Mouse (Mus musculus) embryonic facial prominence, embryonic 10.5 days (tissue): ENCODE data around the gene Fmod. TPM values are rescaled to one million over a fixed set of nuclear protein-coding genes. Genes with fewer than 3 reads are reported as not detected.

Source experiments
- DNase-seq: peaks from one replicate; pipeline ENCODE4 v3.0.0-alpha.2; 2017; ENCODE audit warnings: low spot score
- H3K27ac ChIP-seq: fragments of 300-500 bp; sonication (generic); replicated peaks from 2 replicates; pipeline ENCODE4 v1.5.1; 2016; ENCODE audit warnings: mild to moderate bottlenecking
- H3K27me3 ChIP-seq: fragments of 300-500 bp; sonication (generic); replicated peaks from 2 replicates; pipeline ENCODE4 v1.6.1; 2016; ENCODE audit warnings: low read depth, mild to moderate bottlenecking; ENCODE audit not compliant: poor library complexity, severe bottlenecking
- H3K36me3 ChIP-seq: fragments of 300-500 bp; sonication (generic); replicated peaks from 2 replicates; pipeline ENCODE4 v1.6.1; 2016; ENCODE audit warnings: mild to moderate bottlenecking, moderate library complexity
- H3K4me1 ChIP-seq: fragments of 300-500 bp; sonication (generic); 2 replicates; pipeline ENCODE4 v1.6.1; 2016
- H3K4me3 ChIP-seq: fragments of 300-500 bp; sonication (generic); 2 replicates; pipeline ENCODE4 v1.5.1; 2016; ENCODE audit warnings: mild to moderate bottlenecking, moderate library complexity
- H3K9me3 ChIP-seq: fragments of 300-500 bp; sonication (generic); 2 replicates; pipeline ENCODE4 v1.6.1; 2016; ENCODE audit warnings: mild to moderate bottlenecking
- WGBS: fragments of 180-500 bp; shearing (Covaris S2); methylation state at CpG from one replicate; pipeline ENCODE4 v1.1.7; 2016; 5-methylcytosine and 5-hydroxymethylcytosine counted together
- polyA plus RNA-seq: library from polyadenylated mRNA; unstranded; fragments of >200 nt; fragmentation: Nextera tagmentation; extraction: Ambion mirVana; gene quantifications from 2 replicates; pipeline ENCODE4 v1.2.1, GENCODE M21; 2016

The Fmod gene
- polyA plus RNA-seq, 1 experiment from 2014 or later: 2.2 TPM

- Histone ChIP-seq H3K36me3 (no peaks in the 10 kb centered on the region), H3K27ac (peak overlapping the region; percentile 89), H3K4me3 (peak overlapping the region; percentile 63; the same call in 1 of the 2 replicates), H3K9me3 (no peaks in the 10 kb centered on the region), H3K4me1 (peaks cover 37% of the 10 kb centered on the region), H3K27me3 (peaks cover 18% of the 10 kb centered on the region; the same call in 1 of the 2 replicates)
- 64% methylated on average over 13 of the region's 13 CpGs for WGBS
- no peak for DNase-seq
Measured at GRCm38 (mm10) chr1:134093771-134094526, 56.9 kb downstream of the Fmod start.

- H3K27ac ChIP-seq: 0 out of 2 replicates have a peak overlapping the region, but pooled peaks have one; percentile 8
Measured at GRCm38 (mm10) chr1:134095033-134095612, 58.1 kb downstream of the Fmod start.

GRCm38 (mm10) chr1:134095721-134096120, 58.7 kb downstream of the Fmod start:
- no peaks in the 10 kb centered on the region for H3K9me3 ChIP-seq
- no peak for DNase-seq
- no peak overlapping the region for H3K4me3 ChIP-seq
- peak overlapping the region; percentile 59; the same call in 1 of the 2 replicates for H3K27ac ChIP-seq
- WGBS: 80% methylated on average over 4 of the region's 4 CpGs
- peaks cover 18% of the 10 kb centered on the region; the same call in 1 of the 2 replicates for H3K27me3 ChIP-seq
- peaks cover 52% of the 10 kb centered on the region for H3K4me1 ChIP-seq
- H3K36me3 ChIP-seq: no peaks in the 10 kb centered on the region

More at GRCm38 (mm10) chr1:134095033-134095612, 58.1 kb downstream of the Fmod start:
- Histone ChIP-seq H3K4me1 (peaks cover 47% of the 10 kb centered on the region), H3K27me3 (peaks cover 18% of the 10 kb centered on the region; the same call in 1 of the 2 replicates), H3K9me3 (no peaks in the 10 kb centered on the region), H3K36me3 (no peaks in the 10 kb centered on the region), H3K4me3 (no peak overlapping the region)
- WGBS: 60% methylated on average over 7 of the region's 7 CpGs
- DNase-seq: no peak

- no peak overlapping the region for H3K4me3 ChIP-seq
- H3K36me3 ChIP-seq: no peaks in the 10 kb centered on the region
- H3K9me3 ChIP-seq: no peaks in the 10 kb centered on the region
- DNase-seq: no peak
- peaks cover 52% of the 10 kb centered on the region for H3K4me1 ChIP-seq
- H3K27me3 ChIP-seq: peaks cover 14% of the 10 kb centered on the region; the same call in 1 of the 2 replicates
- H3K27ac ChIP-seq: peak overlapping the region; percentile 59
- WGBS: 86% methylated on average over 14 of the region's 14 CpGs
Measured at GRCm38 (mm10) chr1:134096264-134096934, 59.3 kb downstream of the Fmod start.

GRCm38 (mm10) chr1:134097080-134097855, 60.2 kb downstream of the Fmod start:
- no peaks in the 10 kb centered on the region for H3K9me3 ChIP-seq
- H3K4me1 ChIP-seq: peaks cover 48% of the 10 kb centered on the region
- no peak overlapping the region for H3K4me3 ChIP-seq
- H3K36me3 ChIP-seq: no peaks in the 10 kb centered on the region
- peaks cover 8% of the 10 kb centered on the region; the same call in 1 of the 2 replicates for H3K27me3 ChIP-seq
- 91% methylated on average over 7 of the region's 7 CpGs for WGBS
- H3K27ac ChIP-seq: peak overlapping the region; percentile 30; the same call in 1 of the 2 replicates
- no peak for DNase-seq

Other genes with a start within 250 kb of the Fmod start
- gene Atp2b4, start 236.2 kb upstream of the Fmod start, polyA plus RNA-seq: 4.7 and 5.2 TPM in 2 replicates
- gene Optc, start 129.3 kb upstream of the Fmod start, polyA plus RNA-seq: 0.38 and 0.79 TPM in 2 replicates
- 0.74 and 0.91 TPM in 2 replicates for gene Prelp, start 115.8 kb upstream of the Fmod start, polyA plus RNA-seq
- 32.5 and 40.4 TPM in 2 replicates for gene Btg2, start 41.9 kb downstream of the Fmod start, polyA plus RNA-seq
- 0.09 TPM in 1 of 2 replicates, not detected in the other for gene Chit1, start 74.0 kb downstream of the Fmod start, polyA plus RNA-seq
- gene Chil1, start 144.9 kb downstream of the Fmod start, polyA plus RNA-seq: 0.96 and 0.99 TPM in 2 replicates
- 0.49 and 1.4 TPM in 2 replicates for gene Mybph, start 156.2 kb downstream of the Fmod start, polyA plus RNA-seq
- gene Adora1, start 198.2 kb downstream of the Fmod start, polyA plus RNA-seq: 0.28 and 0.65 TPM in 2 replicates